Mouse (Mus musculus): ENCODE measurements around the gene Fam186a. TPM values are rescaled to one million over a fixed set of nuclear protein-coding genes. Genes with fewer than 3 reads are reported as not detected.
"Not testable (repeated sequence)": the region's sequence is repeated elsewhere in the genome, so short reads cannot be mapped to it uniquely, and the experiment has no call there.

Gene Fam186a
- polyA plus RNA-seq, 1 experiment from 2014 or later: not detected

- Histone ChIP-seq H3K27ac (replicated peaks; ENCODE audit: low read depth, low read length) (no peak overlapping the region), H3K27me3 (ENCODE audit: control insufficient read depth, insufficient read depth, low read length) (no peaks in the 10 kb centered on the region), H3K36me3 (ENCODE audit: control insufficient read depth, insufficient read depth, low read length) (no peaks in the 10 kb centered on the region), H3K9ac (ENCODE audit: low read length) (no peak overlapping the region), H3K4me3 (ENCODE audit: low read depth, low read length) (no peak overlapping the region), H3K4me2 (ENCODE audit: low read depth, severe bottlenecking) (no peak overlapping the region), H3K4me1 (ENCODE audit: control insufficient read depth, insufficient read depth, low read length) (peaks cover 4% of the 10 kb centered on the region; the same call in 1 of the 2 replicates), H3K9me3 (ENCODE audit: control insufficient read depth, low read length) (no peaks in the 10 kb centered on the region)
- DNase-seq (ENCODE audit: low spot score) (no peak), ATAC-seq (ENCODE audit: insufficient number of reproducible peaks, low FRiP score, low TSS enrichment, low read depth) (no peak)
Observed at GRCm38 (mm10) chr15:99896621-99897020, 70.2 kb downstream of the Fam186a start.

GRCm38 (mm10) chr15:99891355-99891754 lies 75.5 kb downstream of the Fam186a start:
- DNase-seq (ENCODE audit: low spot score): no peak
- no peak overlapping the region for H3K4me3 ChIP-seq (ENCODE audit: low read depth, low read length)
- 86% methylated on average over 1 of the region's 3 CpGs for WGBS
- H3K4me1 ChIP-seq (ENCODE audit: control insufficient read depth, insufficient read depth, low read length): no peaks in the 10 kb centered on the region; the same call in 1 of the 2 replicates
- ATAC-seq (ENCODE audit: insufficient number of reproducible peaks, low FRiP score, low TSS enrichment, low read depth): no peak
- no peaks in the 10 kb centered on the region for H3K27me3 ChIP-seq (ENCODE audit: control insufficient read depth, insufficient read depth, low read length)
- H3K9me3 ChIP-seq (ENCODE audit: control insufficient read depth, low read length): no peaks in the 10 kb centered on the region
- no peaks in the 10 kb centered on the region for H3K36me3 ChIP-seq (ENCODE audit: control insufficient read depth, insufficient read depth, low read length)
- H3K4me2 ChIP-seq (ENCODE audit: low read depth, severe bottlenecking): no peak overlapping the region
- no peak overlapping the region for H3K9ac ChIP-seq (ENCODE audit: low read length)
- no peak overlapping the region for H3K27ac ChIP-seq (replicated peaks; ENCODE audit: low read depth, low read length)

- no peak overlapping the region for H3K27ac ChIP-seq (replicated peaks; ENCODE audit: low read depth, low read length)
- 53% methylated on average over 19 of the region's 19 CpGs for WGBS
- no peak overlapping the region for H3K4me3 ChIP-seq (ENCODE audit: low read depth, low read length)
- no peak overlapping the region for H3K9ac ChIP-seq (ENCODE audit: low read length)
- no peaks in the 10 kb centered on the region for H3K27me3 ChIP-seq (ENCODE audit: control insufficient read depth, insufficient read depth, low read length)
- ATAC-seq (ENCODE audit: insufficient number of reproducible peaks, low FRiP score, low TSS enrichment, low read depth) (no peak), DNase-seq (ENCODE audit: low spot score) (no peak)
- H3K9me3 ChIP-seq (ENCODE audit: control insufficient read depth, low read length): no peaks in the 10 kb centered on the region
- H3K4me2 ChIP-seq (ENCODE audit: low read depth, severe bottlenecking): no peak overlapping the region; the same call in 1 of the 2 replicates
- no peaks in the 10 kb centered on the region; the same call in 1 of the 2 replicates for H3K4me1 ChIP-seq (ENCODE audit: control insufficient read depth, insufficient read depth, low read length)
- H3K36me3 ChIP-seq (ENCODE audit: control insufficient read depth, insufficient read depth, low read length): no peaks in the 10 kb centered on the region
Observed at GRCm38 (mm10) chr15:99890412-99891236, 76.2 kb downstream of the Fam186a start.

GRCm38 (mm10) chr15:99889275-99889874 lies 77.5 kb downstream of the Fam186a start:
- Histone ChIP-seq H3K9me3 (ENCODE audit: control insufficient read depth, low read length) (no peaks in the 10 kb centered on the region), H3K27me3 (ENCODE audit: control insufficient read depth, insufficient read depth, low read length) (no peaks in the 10 kb centered on the region), H3K4me1 (ENCODE audit: control insufficient read depth, insufficient read depth, low read length) (no peaks in the 10 kb centered on the region; the same call in 1 of the 2 replicates), H3K27ac (replicated peaks; ENCODE audit: low read depth, low read length) (no peak overlapping the region), H3K4me2 (ENCODE audit: low read depth, severe bottlenecking) (no peak overlapping the region), H3K9ac (ENCODE audit: low read length) (no peak overlapping the region), H3K36me3 (ENCODE audit: control insufficient read depth, insufficient read depth, low read length) (no peaks in the 10 kb centered on the region), H3K4me3 (ENCODE audit: low read depth, low read length) (no peak overlapping the region)
- DNase-seq (ENCODE audit: low spot score) (no peak), ATAC-seq (ENCODE audit: insufficient number of reproducible peaks, low FRiP score, low TSS enrichment, low read depth) (no peak)
- 59% methylated on average over 8 of the region's 8 CpGs for WGBS

GRCm38 (mm10) chr15:99887130-99887529 lies 79.7 kb downstream of the Fam186a start:
- H3K4me1 ChIP-seq (ENCODE audit: control insufficient read depth, insufficient read depth, low read length); H3K27me3 ChIP-seq (ENCODE audit: control insufficient read depth, insufficient read depth, low read length); H3K4me2 ChIP-seq (ENCODE audit: low read depth, severe bottlenecking); H3K9me3 ChIP-seq (ENCODE audit: control insufficient read depth, low read length); H3K9ac ChIP-seq (ENCODE audit: low read length); H3K36me3 ChIP-seq (ENCODE audit: control insufficient read depth, insufficient read depth, low read length); H3K27ac ChIP-seq (replicated peaks; ENCODE audit: low read depth, low read length); DNase-seq (ENCODE audit: low spot score); ATAC-seq (ENCODE audit: insufficient number of reproducible peaks, low FRiP score, low TSS enrichment, low read depth); H3K4me3 ChIP-seq (ENCODE audit: low read depth, low read length): not testable (repeated sequence)
- 95% methylated on average over 2 of the region's 2 CpGs for WGBS

GRCm38 (mm10) chr15:99884038-99884437 lies 82.8 kb downstream of the Fam186a start:
- H3K9ac ChIP-seq (ENCODE audit: low read length): no peak overlapping the region
- H3K27me3 ChIP-seq (ENCODE audit: control insufficient read depth, insufficient read depth, low read length): no peaks in the 10 kb centered on the region
- no peak overlapping the region for H3K4me3 ChIP-seq (ENCODE audit: low read depth, low read length)
- no peak overlapping the region for H3K4me2 ChIP-seq (ENCODE audit: low read depth, severe bottlenecking)
- ATAC-seq (ENCODE audit: insufficient number of reproducible peaks, low FRiP score, low TSS enrichment, low read depth) (no peak), DNase-seq (ENCODE audit: low spot score) (no peak)
- no peaks in the 10 kb centered on the region for H3K4me1 ChIP-seq (ENCODE audit: control insufficient read depth, insufficient read depth, low read length)
- H3K9me3 ChIP-seq (ENCODE audit: control insufficient read depth, low read length): no peaks in the 10 kb centered on the region
- H3K27ac ChIP-seq (replicated peaks; ENCODE audit: low read depth, low read length): no peak overlapping the region
- no peaks in the 10 kb centered on the region for H3K36me3 ChIP-seq (ENCODE audit: control insufficient read depth, insufficient read depth, low read length)
- WGBS: 87% methylated on average over 12 of the region's 12 CpGs

DNA sequence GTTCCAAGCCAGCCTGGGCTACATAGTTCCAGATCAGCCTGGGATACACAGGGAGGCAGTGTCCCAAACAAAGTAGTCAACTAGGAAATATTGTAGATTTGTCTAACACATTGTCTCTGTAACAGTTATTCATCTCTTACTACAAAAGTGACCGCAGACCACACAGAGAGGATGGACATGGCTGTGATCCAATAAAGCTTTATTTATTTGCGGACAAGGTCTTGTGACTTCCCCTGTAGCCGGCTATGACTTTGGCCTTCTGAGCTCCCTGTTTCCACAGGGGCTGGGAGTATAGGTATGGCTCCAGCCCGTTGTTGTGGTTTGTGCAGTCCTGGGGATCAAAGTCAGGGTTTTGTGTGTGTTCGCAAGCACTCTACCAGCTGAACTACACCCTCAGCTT lies 88.3 kb downstream of the Fam186a start:
- Histone ChIP-seq H3K9ac (ENCODE audit: low read length) (no peak overlapping the region), H3K9me3 (ENCODE audit: control insufficient read depth, low read length) (no peaks in the 10 kb centered on the region), H3K27ac (replicated peaks; ENCODE audit: low read depth, low read length) (no peak overlapping the region), H3K4me2 (ENCODE audit: low read depth, severe bottlenecking) (no peak overlapping the region), H3K36me3 (ENCODE audit: control insufficient read depth, insufficient read depth, low read length) (no peaks in the 10 kb centered on the region), H3K27me3 (ENCODE audit: control insufficient read depth, insufficient read depth, low read length) (peaks cover 4% of the 10 kb centered on the region; the same call in 1 of the 2 replicates), H3K4me3 (ENCODE audit: low read depth, low read length) (no peak overlapping the region), H3K4me1 (ENCODE audit: control insufficient read depth, insufficient read depth, low read length) (no peaks in the 10 kb centered on the region)
- no peak for DNase-seq (ENCODE audit: low spot score)
- 95% methylated on average over 5 of the region's 5 CpGs for WGBS
- no peak for ATAC-seq (ENCODE audit: insufficient number of reproducible peaks, low FRiP score, low TSS enrichment, low read depth)

GRCm38 (mm10) chr15:99875334-99875869 lies 91.5 kb downstream of the Fam186a start, which contains the start of gene Lima1:
TSS of gene Lima1 (minus strand) at chr15:99875456.
- Histone ChIP-seq H3K9ac (ENCODE audit: low read length) (peak within 1 kb of the TSS; percentile 52; the same call in 1 of the 2 replicates), H3K4me1 (ENCODE audit: control insufficient read depth, insufficient read depth, low read length) (no peaks in the 10 kb centered on the region), H3K27me3 (ENCODE audit: control insufficient read depth, insufficient read depth, low read length) (peaks cover 4% of the 10 kb centered on the region; the same call in 1 of the 2 replicates), H3K4me2 (ENCODE audit: low read depth, severe bottlenecking) (peak within 1 kb of the TSS; percentile 96), H3K36me3 (ENCODE audit: control insufficient read depth, insufficient read depth, low read length) (no peaks in the 10 kb centered on the region), H3K27ac (replicated peaks; ENCODE audit: low read depth, low read length) (no peak within 1 kb of the TSS), H3K4me3 (ENCODE audit: low read depth, low read length) (peak within 1 kb of the TSS; percentile 63), H3K9me3 (ENCODE audit: control insufficient read depth, low read length) (no peaks in the 10 kb centered on the region)
- DNase-seq (ENCODE audit: low spot score): peak; percentile 94
- under 1% methylated on average over 37 of the region's 38 CpGs for WGBS
- ATAC-seq (ENCODE audit: insufficient number of reproducible peaks, low FRiP score, low TSS enrichment, low read depth): peak; percentile 93

All from limb, embryonic 11.5 days (tissue).